ENCODE assay signal across 13 mouse cellular contexts in genomic region chr5:17296571-17297035, GRCm38 (mm10).
DNase-seq lines count a peak whose midpoint lies in the region; ATAC-seq lines count a peak whose summit lies in the region.
"Had no signal": no experiment of that assay in that cellular context is flagged by ENCODE, and none has a peak within 500 bp of the region (broad histone marks: within the 10 kb centered on the region; RNA-seq: fewer than 3 reads in every experiment).

No protein-coding gene starts in this region.

- ATAC-seq in midbrain, embryonic 15.5 days (replicated peaks) = 0 out of 2 replicates have a peak, but pooled peaks have one; percentile 20
- ATAC-seq in intestine, embryonic 16.5 days = peak; percentile 90
- ATAC-seq: activated CD4-positive, CD25-positive, alpha-beta regulatory T cell, adult 4 months had no signal

- H3K9me3 ChIP-seq in midbrain, embryonic 15.5 days = no peaks in the 10 kb centered on the region
- no peaks in the 10 kb centered on the region for H3K9me3 ChIP-seq in midbrain, embryonic 10.5 days (replicated peaks)
- H3K9me3 ChIP-seq in intestine, embryonic 16.5 days (ENCODE audit: control insufficient read depth, low read length) = no peaks in the 10 kb centered on the region

- no peak for DNase-seq in midbrain, embryonic 10.5 days (ENCODE audit: low spot score)
- DNase-seq in kidney, postnatal 25 days = peak; percentile 39 to 52
- no peak for DNase-seq in layer of hippocampus, adult 9-10 months (ENCODE audit: low spot score)
- DNase-seq in left cerebral cortex, adult 11 months (ENCODE audit: low spot score) = no peak
- DNase-seq in layer of hippocampus, postnatal 36 days = no peak
- DNase-seq: cerebellum, postnatal 25 days; heart, postnatal 14 days; right cerebral cortex, adult 18-20 months had no signal

- no peak overlapping the region for H3K4me2 ChIP-seq in midbrain, embryonic 15.5 days
- H3K4me2 ChIP-seq in intestine, embryonic 16.5 days (ENCODE audit: low read depth, low read length) = no peak overlapping the region

- H3K27ac ChIP-seq in midbrain, embryonic 15.5 days = no peak overlapping the region
- H3K27ac ChIP-seq in midbrain, embryonic 10.5 days (replicated peaks) = no peak overlapping the region
- no peak overlapping the region for H3K27ac ChIP-seq in intestine, embryonic 16.5 days (ENCODE audit: low read length)
- H3K27ac ChIP-seq: liver, embryonic 14.5 days had no signal

- WGBS in midbrain, embryonic 15.5 days = 38% methylated on average over 4 of the region's 4 CpGs
- WGBS in midbrain, embryonic 10.5 days = 49% methylated on average over 4 of the region's 4 CpGs
- 44% methylated on average over 4 of the region's 4 CpGs for WGBS in intestine, embryonic 16.5 days

- H3K36me3 ChIP-seq in midbrain, embryonic 15.5 days (replicated peaks) = no peaks in the 10 kb centered on the region
- H3K36me3 ChIP-seq in midbrain, embryonic 10.5 days = no peaks in the 10 kb centered on the region
- H3K36me3 ChIP-seq in intestine, embryonic 16.5 days (ENCODE audit: control insufficient read depth, insufficient read depth, low read length) = no peaks in the 10 kb centered on the region

- no peaks in the 10 kb centered on the region for H3K27me3 ChIP-seq in midbrain, embryonic 15.5 days (replicated peaks)
- no peaks in the 10 kb centered on the region for H3K27me3 ChIP-seq in midbrain, embryonic 10.5 days (ENCODE audit: low read depth, poor library complexity, severe bottlenecking)
- H3K27me3 ChIP-seq in intestine, embryonic 16.5 days (replicated peaks; ENCODE audit: control insufficient read depth, insufficient read depth, low read length) = no peaks in the 10 kb centered on the region

- H3K4me3 ChIP-seq in midbrain, embryonic 15.5 days = no peak overlapping the region
- H3K4me3 ChIP-seq in midbrain, embryonic 10.5 days = no peak overlapping the region
- H3K4me3 ChIP-seq in intestine, embryonic 16.5 days (ENCODE audit: low read length) = no peak overlapping the region
- H3K4me3 ChIP-seq: erythroblast, embryonic 14.5 days had no signal

- no peak overlapping the region for H3K9ac ChIP-seq in midbrain, embryonic 15.5 days
- H3K9ac ChIP-seq in intestine, embryonic 16.5 days (ENCODE audit: low read depth, low read length) = no peak overlapping the region
- H3K9ac ChIP-seq: liver, embryonic 14.5 days had no signal

- no peaks in the 10 kb centered on the region; the same call in 1 of the 2 replicates for H3K4me1 ChIP-seq in midbrain, embryonic 15.5 days
- H3K4me1 ChIP-seq in midbrain, embryonic 10.5 days = peaks cover 4% of the 10 kb centered on the region; the same call in 1 of the 2 replicates
- H3K4me1 ChIP-seq in intestine, embryonic 16.5 days (ENCODE audit: control insufficient read depth, insufficient read depth, low read length) = no peaks in the 10 kb centered on the region

Comparison
In these comparisons a context has a peak if more than half of its experiments do, and no peak if none do; other contexts are left out.
1. DNase-seq: peak in kidney, postnatal 25 days (2 of 2); none in midbrain, embryonic 10.5 days (single experiment), layer of hippocampus, adult 9-10 months (single experiment), left cerebral cortex, adult 11 months (single experiment) and layer of hippocampus, postnatal 36 days (0 of 2).